Mouse (Mus musculus): ENCODE measurements around the gene Svs2.
"Not testable (repeated sequence)": the region's sequence is repeated elsewhere in the genome, so short reads cannot be mapped to it uniquely, and the experiment has no call there.

The Svs2 gene

GRCm38 (mm10) chr2:164238366-164238765 lies at the start of gene Svs2:
Gene Svs2, minus strand, starts transcription at chr2:164238466.
- DNase-seq (ENCODE audit: low read depth, low spot score): no peak

- DNase-seq (ENCODE audit: low read depth, low spot score): no peak
Observed at GRCm38 (mm10) chr2:164278359-164278758, 40.1 kb upstream of the Svs2 start, which contains the start of gene Svs4. Gene Svs4, minus strand, starts transcription at chr2:164278459.

GRCm38 (mm10) chr2:164256540-164256939 lies 18.3 kb upstream of the Svs2 start, which contains the start of gene Svs3b:
Gene Svs3b, minus strand, starts transcription at chr2:164256640.
- not testable (repeated sequence) for DNase-seq (ENCODE audit: low read depth, low spot score)

GRCm38 (mm10) chr2:164232671-164233070 lies 5.6 kb downstream of the Svs2 start:
- no peak for DNase-seq (ENCODE audit: low read depth, low spot score)

- no peak for DNase-seq (ENCODE audit: low read depth, low spot score)
Observed at GRCm38 (mm10) chr2:164228361-164229070, 9.8 kb downstream of the Svs2 start.

- DNase-seq (ENCODE audit: low read depth, low spot score): no peak
Observed at GRCm38 (mm10) chr2:164221522-164221921, 16.7 kb downstream of the Svs2 start, which contains the start of gene Wfdc15b. Gene Wfdc15b, minus strand, starts transcription at chr2:164221660.

GRCm38 (mm10) chr2:164219295-164219694 lies 19.0 kb downstream of the Svs2 start:
- DNase-seq (ENCODE audit: low read depth, low spot score): no peak

GRCm38 (mm10) chr2:164212711-164213110 lies 25.6 kb downstream of the Svs2 start:
- DNase-seq (ENCODE audit: low read depth, low spot score): no peak

GRCm38 (mm10) chr2:164210892-164211291 lies 27.4 kb downstream of the Svs2 start:
- DNase-seq (ENCODE audit: low read depth, low spot score): no peak

- DNase-seq (ENCODE audit: low read depth, low spot score): no peak
Observed at GRCm38 (mm10) chr2:164206676-164207075, 31.6 kb downstream of the Svs2 start.

- DNase-seq (ENCODE audit: low read depth, low spot score): not testable (repeated sequence)
Observed at GRCm38 (mm10) chr2:164206011-164206410, 32.3 kb downstream of the Svs2 start.

- peak; percentile 11 for DNase-seq (ENCODE audit: low read depth, low spot score)
Observed at GRCm38 (mm10) chr2:164199626-164200327, 38.5 kb downstream of the Svs2 start, which contains the start of gene Wfdc15a. Gene Wfdc15a, minus strand, starts transcription at chr2:164200130.

- no peak for DNase-seq (ENCODE audit: low read depth, low spot score)
Observed at GRCm38 (mm10) chr2:164196700-164196990, 41.6 kb downstream of the Svs2 start.

- no peak for DNase-seq (ENCODE audit: low read depth, low spot score)
Observed at GRCm38 (mm10) chr2:164195971-164196699, 42.1 kb downstream of the Svs2 start.

GRCm38 (mm10) chr2:164194959-164195630 lies 43.2 kb downstream of the Svs2 start:
- no peak for DNase-seq (ENCODE audit: low read depth, low spot score)

GRCm38 (mm10) chr2:164192279-164192678 lies 46.0 kb downstream of the Svs2 start:
- no peak for DNase-seq (ENCODE audit: low read depth, low spot score)

GRCm38 (mm10) chr2:164190576-164190975 lies 47.7 kb downstream of the Svs2 start, which contains the start of gene Wfdc12:
Gene Wfdc12, minus strand, starts transcription at chr2:164190608.
- DNase-seq (ENCODE audit: low read depth, low spot score): no peak

GRCm38 (mm10) chr2:164188722-164189121 lies 49.5 kb downstream of the Svs2 start:
- no peak for DNase-seq (ENCODE audit: low read depth, low spot score)

All from mesoderm, embryonic 11.5 days (tissue).